Mouse (Mus musculus) left cerebral cortex, adult 11 months (tissue): ENCODE results near the gene Gm21992.
"Not testable (repeated sequence)": the region's sequence is repeated elsewhere in the genome, so short reads cannot be mapped to it uniquely, and the experiment has no call there.

Source experiments
- DNase-seq: peaks from one replicate; pipeline ENCODE4 v3.0.0; 2022; ENCODE audit warnings: low spot score

Gm21992 gene

GRCm38 (mm10) chr19:4812334-4812949 lies 1.0 kb upstream of the Gm21992 start:
- DNase-seq: not testable (repeated sequence)

- no peak for DNase-seq
Observed at GRCm38 (mm10) chr19:4811909-4812242, 464 bp upstream of the Gm21992 start.

GRCm38 (mm10) chr19:4810746-4811062 lies 708 bp downstream of the Gm21992 start:
- DNase-seq: no peak

GRCm38 (mm10) chr19:4810309-4810708 lies 1.1 kb downstream of the Gm21992 start:
- DNase-seq: no peak

DNA sequence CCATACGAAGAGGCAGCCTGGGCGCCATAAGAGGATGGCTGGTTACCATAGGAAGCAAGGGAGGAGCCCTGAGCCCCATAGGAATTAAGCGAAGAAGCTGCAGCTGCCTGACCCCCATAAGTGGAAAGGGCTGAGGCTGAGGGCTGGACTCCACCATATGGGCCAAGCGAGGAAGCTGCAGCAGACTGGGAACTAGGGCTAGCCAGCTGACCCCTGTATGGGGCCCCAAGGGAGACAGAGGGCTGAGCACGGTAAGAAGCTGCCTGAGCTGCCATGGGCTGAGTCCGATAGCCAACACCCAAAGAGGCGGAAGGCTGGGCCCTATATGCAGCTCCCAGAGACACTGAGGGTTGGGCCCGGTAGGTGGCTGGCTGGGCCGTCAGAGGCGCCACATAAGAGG lies 8.1 kb downstream of the Gm21992 start:
- no peak for DNase-seq

DNA sequence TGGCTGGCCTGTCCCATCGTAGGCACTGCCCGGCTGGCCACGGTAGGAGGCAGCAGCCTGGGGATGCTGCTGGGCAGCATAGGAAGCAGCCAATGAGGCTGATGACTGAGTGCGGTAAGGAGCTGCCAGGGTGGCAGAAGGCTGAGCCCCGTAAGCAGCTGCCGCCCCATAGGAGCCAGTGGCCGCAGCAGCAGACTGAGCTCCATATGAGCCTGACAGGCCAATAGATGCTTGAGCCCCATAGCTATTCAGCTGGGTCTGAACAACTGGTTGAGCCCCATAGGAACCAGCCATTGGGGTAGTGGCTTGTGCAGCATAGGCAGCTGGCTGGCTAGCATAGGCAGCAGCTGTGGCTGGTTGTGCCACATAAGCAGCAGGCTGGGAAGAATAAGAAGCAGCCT lies 8.7 kb downstream of the Gm21992 start:
- DNase-seq: no peak

GRCm38 (mm10) chr19:4799083-4799482 lies 12.3 kb downstream of the Gm21992 start:
- DNase-seq: no peak

DNA sequence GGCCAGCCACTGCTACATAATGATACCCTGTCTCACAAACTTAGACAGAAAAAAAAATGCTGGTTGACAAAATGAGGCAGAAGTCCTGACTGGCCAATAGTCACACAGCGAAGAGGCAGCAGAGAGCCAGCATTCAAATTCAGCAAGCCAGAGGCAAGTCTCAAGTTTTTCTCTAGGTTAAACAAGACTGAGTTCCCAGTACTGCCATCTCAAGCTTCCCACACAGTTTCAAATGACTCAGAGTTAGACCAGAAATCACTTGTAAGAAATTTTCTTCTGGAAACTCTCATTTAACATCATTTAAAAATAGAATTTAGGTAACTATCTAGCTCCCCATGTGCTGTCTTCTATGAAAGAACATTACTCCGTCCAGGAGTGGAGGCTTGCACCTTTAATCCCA lies 13.6 kb downstream of the Gm21992 start:
- DNase-seq: no peak

DNA sequence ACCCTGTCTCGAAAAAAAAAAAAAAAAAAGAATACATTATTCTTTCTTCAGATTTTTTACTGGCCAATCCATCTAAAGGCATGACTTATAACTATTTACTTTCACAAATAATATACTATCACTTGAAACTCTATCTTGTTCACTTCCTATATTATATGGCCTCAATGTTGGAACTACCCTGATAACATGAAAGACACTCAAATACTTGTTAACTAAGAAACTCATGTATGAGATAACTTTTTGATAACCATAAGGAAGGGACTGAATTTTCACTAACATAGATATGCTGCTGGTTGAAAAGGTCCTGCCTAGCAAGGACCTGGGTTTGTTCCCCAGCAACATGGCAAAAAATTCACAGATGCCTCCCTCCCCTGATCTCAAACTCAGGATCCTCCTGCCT lies 15.5 kb downstream of the Gm21992 start:
- no peak for DNase-seq

DNA sequence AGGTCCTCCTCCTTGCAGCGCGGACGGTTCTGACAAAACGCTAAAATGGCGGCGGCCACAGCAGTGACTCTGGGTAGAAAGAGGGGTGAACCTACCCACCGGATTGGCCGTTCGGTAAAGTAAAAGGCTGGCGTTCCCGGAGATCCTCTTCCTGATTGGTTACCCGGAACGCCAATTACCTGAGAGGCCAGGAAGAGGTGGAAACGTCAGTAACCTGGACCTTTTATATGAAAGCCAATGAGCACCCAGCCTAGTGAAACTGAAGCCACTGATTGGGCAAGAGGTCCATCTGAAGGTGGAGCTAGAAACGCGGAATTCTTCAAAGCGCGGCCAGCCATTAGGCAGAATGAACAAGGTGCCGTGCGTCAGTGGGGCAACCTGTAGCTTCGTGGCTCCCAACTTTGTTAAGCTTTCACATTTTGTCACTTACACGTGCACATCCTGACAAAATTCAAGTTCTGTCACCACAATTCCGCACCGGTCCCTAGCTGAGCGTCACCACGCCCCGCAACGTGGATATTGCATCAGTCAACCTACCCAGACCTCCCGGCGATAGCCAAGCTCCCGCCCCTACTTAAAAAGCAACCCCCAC lies 17.5 kb downstream of the Gm21992 start, which contains the start of gene Rbm4:
TSS of gene Rbm4 (minus strand) at position 71 of the 592 bp plus-strand sequence.
- DNase-seq: peak; percentile 98

- no peak for DNase-seq
Observed at GRCm38 (mm10) chr19:4793281-4793830, 18.1 kb downstream of the Gm21992 start.

GRCm38 (mm10) chr19:4786313-4786712 lies 25.1 kb downstream of the Gm21992 start:
- DNase-seq: no peak

DNA sequence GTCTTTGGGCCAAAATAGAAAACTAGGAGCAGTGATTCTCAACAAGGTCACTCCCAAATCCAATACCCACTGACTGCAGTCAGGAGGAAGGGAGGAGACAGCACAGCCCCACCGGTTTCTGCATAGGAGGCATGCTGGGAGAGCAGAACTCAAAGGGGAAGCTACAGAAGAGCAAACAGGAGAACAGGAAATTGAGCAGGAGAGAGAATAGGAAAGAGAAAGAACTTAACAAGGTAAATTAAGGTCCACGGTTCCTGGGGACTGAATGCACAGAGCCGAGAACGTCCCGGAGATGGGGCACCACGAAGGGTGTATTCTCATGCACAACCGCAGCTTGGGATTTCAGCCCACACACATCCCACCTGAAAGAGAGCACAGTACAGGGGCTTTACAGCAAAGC lies 26.2 kb downstream of the Gm21992 start:
- no peak for DNase-seq

DNA sequence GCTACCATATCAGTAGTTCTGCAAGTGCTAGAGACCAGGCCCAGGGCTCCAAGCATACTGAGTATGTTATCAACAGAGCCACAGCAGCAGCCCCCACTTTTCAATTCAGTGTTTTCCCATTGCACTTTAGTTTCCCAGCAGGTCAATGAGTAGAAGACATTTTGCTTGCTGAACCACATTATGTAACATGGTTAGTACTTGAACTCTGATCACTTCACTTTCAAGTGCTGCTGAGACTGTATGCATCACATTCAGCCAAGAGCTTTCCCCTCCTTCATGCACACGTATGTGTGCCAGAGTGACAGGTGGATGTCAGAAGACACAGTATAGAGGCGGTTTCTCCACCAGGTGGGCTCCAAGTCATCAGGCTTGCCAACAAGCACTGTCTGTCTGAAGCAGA lies 28.5 kb downstream of the Gm21992 start:
- DNase-seq: no peak

GRCm38 (mm10) chr19:4772785-4773184 lies 38.6 kb downstream of the Gm21992 start:
- DNase-seq: no peak

DNA sequence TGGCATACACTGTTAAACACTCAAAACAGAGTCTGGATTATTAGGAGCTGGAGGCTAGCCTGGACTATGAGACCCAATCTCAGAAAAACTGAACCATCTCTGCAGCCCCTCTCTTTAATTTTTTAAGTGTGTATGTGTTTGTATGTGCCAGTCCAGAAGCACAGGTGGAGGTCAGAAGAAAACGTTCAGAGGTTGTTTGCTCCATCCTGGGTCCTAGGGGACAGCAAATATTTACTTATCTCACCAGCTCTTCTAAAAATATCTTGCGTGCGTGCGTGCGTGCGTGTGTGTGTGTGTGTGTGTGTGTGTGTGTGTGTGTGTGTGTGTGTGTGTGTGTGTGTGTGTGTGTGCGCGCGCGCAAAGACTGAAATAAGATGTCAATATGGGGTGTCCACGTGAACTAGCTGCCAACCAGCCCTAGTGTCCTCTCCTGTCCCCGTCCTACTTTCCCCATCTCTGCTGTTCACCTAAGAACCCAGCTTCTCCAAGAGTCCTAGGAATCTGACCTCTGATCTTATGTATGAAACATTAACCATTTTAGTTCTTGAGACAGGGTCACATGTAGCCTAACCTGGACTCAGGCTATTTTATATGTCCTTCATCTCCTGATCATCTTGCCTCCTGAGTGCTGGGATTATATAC lies 43.8 kb downstream of the Gm21992 start:
- DNase-seq: no peak

- DNase-seq: no peak
Observed at GRCm38 (mm10) chr19:4762876-4763275, 48.5 kb downstream of the Gm21992 start.

DNA sequence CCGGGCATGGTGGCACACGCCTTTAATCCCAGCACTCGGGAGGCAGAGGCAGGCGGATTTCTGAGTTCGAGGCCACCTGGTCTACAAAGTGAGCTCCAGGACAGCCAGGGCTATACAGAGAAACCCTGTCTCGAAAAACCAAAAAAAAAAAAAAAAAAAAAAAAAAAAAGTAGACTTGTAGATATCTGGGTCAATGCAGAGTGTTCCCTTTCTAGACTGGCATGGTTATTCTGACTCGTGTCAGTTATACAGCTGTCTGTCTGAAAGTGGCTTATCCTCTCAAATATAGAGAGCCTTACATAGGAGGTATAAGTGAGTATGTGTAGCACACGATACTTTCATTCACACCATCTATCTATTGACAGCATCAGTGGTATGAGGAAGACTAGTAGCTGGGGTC lies 50.9 kb downstream of the Gm21992 start:
- DNase-seq: not testable (repeated sequence)

DNA sequence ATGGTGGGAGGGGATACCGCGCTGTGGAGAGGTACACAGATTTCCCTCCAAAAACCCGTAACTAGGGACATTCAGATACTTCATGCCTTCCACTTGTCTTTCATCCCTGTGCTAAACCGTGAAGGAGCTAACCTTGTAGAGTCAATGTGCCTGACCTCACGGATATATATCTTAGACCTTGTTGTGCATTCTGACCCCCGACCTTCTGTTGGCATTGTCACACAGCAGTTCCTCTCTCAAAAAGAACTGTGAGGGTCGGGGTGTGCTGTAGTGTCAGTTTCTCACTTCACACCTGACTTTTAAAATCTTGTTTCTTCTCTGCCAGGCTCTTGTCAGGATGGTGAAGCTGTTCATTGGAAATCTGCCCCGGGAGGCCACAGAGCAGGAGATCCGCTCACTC lies 54.5 kb downstream of the Gm21992 start:
- DNase-seq: no peak

DNA sequence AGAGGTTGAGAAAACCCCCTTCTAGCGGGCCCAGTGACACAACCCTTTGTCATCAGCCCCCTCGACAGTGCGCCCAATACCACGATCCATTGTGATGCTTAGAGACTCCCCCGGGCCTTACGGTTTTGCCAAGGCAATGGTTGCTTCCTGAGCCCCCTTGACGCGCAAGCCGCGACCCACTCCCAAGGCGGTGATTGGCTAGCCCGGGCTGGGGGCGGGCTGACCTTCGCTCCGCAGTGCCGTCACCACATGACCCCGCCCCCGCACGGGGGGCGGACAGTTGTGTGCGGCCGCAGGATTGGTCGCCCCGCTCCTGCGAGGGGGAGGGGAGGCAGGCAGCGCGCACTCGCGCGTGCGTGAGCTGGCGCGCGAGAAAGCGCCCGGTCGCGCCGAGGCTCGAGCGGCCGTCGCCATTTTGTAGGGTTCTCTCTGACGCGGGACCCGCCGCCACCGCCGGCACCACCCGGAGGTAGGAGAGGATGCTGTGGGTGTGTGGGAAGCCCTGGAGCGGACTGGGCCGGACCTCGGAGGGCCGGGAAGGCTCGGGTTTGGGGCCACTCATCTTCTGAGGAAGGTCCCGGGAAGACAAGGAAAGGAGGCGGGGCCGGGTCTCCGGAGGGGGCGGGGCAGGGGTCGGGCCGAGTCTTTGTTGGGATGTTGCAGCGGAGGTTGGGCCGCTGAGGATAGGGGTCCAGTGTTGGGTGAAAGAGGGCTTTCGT lies 55.1 kb downstream of the Gm21992 start, which contains the start of gene Rbm4b:
TSS of gene Rbm4b (plus strand) at position 305 of the 719 bp plus-strand sequence.
- DNase-seq: peak; percentile 97

- DNase-seq: peak; percentile 84
Observed at GRCm38 (mm10) chr19:4755565-4756192, 55.7 kb downstream of the Gm21992 start.

GRCm38 (mm10) chr19:4749975-4750374 lies 61.4 kb downstream of the Gm21992 start:
- DNase-seq: no peak
